Mouse (Mus musculus) liver, embryonic 15.5 days (tissue): Measurements from ENCODE around the gene Sufu. TPM values are rescaled to one million over a fixed set of nuclear protein-coding genes. Genes with fewer than 3 reads are reported as not detected.

Experiments used
- ATAC-seq: fragments of 200-750 bp; cut with Nextera tagmentation; 2 replicates; pipeline ENCODE4 v1.8.0; 2017; ENCODE audit warnings: moderate number of reproducible peaks, mild to moderate bottlenecking, moderate library complexity; ENCODE audit not compliant: insufficient read depth
- H3K27ac ChIP-seq: fragments of 300-500 bp; sonication (generic); replicated peaks from 2 replicates; pipeline ENCODE4 v1.5.1; 2015; ENCODE audit warnings: mild to moderate bottlenecking, inconsistent platforms
- H3K27me3 ChIP-seq: fragments of 300-500 bp; sonication (generic); 2 replicates; pipeline ENCODE4 v1.6.1; 2015; ENCODE audit warnings: mild to moderate bottlenecking, inconsistent platforms
- H3K36me3 ChIP-seq: fragments of 300-500 bp; sonication (generic); replicated peaks from 2 replicates; pipeline ENCODE4 v1.6.1; 2015; ENCODE audit warnings: moderate library complexity, mild to moderate bottlenecking, inconsistent platforms
- H3K4me1 ChIP-seq: fragments of 300-500 bp; sonication (generic); replicated peaks from 2 replicates; pipeline ENCODE4 v1.6.1; 2015; ENCODE audit warnings: inconsistent platforms
- H3K4me2 ChIP-seq: fragments of 300-500 bp; sonication (generic); 2 replicates; pipeline ENCODE4 v1.6.1; 2015; ENCODE audit warnings: moderate library complexity, mild to moderate bottlenecking, inconsistent platforms
- H3K4me3 ChIP-seq: fragments of 300-500 bp; sonication (generic); replicated peaks from 2 replicates; pipeline ENCODE4 v1.5.1; 2015; ENCODE audit warnings: mild to moderate bottlenecking, inconsistent platforms
- H3K9ac ChIP-seq: fragments of 300-500 bp; sonication (generic); 2 replicates; pipeline ENCODE4 v1.6.1; 2015; ENCODE audit warnings: moderate library complexity, mild to moderate bottlenecking, inconsistent platforms
- H3K9me3 ChIP-seq: fragments of 300-500 bp; sonication (generic); replicated peaks from 2 replicates; pipeline ENCODE4 v1.6.1; 2016; ENCODE audit warnings: inconsistent platforms
- WGBS: fragments of 180-500 bp; shearing (Covaris S2); methylation state at CpG from one replicate; pipeline ENCODE4 v1.1.7; 2015; ENCODE audit warnings: mixed read lengths; ENCODE audit not compliant: insufficient replicate concordance; 5-methylcytosine and 5-hydroxymethylcytosine counted together
- polyA plus RNA-seq: library from polyadenylated mRNA; unstranded; fragments of >200 nt; fragmentation: Nextera tagmentation; extraction: Ambion mirVana; gene quantifications from 2 replicates; pipeline ENCODE4 v1.2.1, GENCODE M21; 2015

Sufu gene
- polyA plus RNA-seq, 1 experiment from 2014 or later = 5.4 TPM

DNA sequence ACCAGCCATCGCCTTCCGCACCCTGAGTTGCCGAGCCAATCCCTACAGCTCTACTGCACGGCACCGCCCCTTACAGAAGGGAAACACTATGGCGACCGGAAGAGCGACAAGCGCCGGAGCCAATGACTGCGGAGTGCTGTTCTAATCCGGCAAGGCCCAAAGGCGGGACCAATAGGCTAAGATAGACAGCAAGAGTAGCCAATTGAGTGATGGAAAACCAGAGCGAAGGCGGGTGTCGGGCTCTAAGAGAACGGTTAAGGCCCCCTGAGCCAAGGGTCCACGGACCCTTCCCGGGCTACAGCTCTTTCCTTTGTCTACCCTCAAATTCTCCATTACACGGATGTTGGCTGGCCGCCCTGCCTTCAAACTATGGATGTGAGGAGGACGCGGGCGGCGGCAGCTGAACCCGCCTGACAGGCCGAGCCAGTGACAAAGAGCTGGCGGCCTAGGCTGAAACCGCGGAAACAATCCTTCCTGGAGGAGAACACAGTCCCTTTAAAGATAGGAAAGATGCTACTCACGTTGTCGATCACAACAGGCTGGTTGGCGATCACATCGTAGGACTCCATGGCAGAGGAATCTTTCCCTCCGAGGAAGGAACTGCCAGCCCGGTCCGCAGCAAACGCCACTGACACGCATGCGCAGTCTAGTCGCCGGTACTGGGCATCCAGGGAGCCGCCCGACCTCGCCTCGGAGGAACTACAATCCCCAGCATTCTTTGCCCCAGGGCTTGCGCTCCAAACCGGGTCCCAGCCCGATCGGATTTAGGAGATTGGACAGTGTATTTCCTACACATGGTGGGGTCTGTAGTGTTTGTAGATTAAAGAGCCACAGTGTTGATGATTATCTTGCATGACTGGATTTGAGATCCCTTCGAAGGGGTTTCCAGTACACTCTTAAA lies 1.3 kb upstream of the Sufu start, which contains the start of gene Actr1a:
Gene Actr1a, minus strand, starts transcription at position 640 of the 901 bp plus-strand sequence.
- peak within 1 kb of the TSS; percentile 82 for H3K4me3 ChIP-seq
- H3K27me3 ChIP-seq = no peaks in the 10 kb centered on the region
- peak; percentile 93 for ATAC-seq
- no peaks in the 10 kb centered on the region for H3K9me3 ChIP-seq
- peaks cover 57% of the 10 kb centered on the region for H3K4me1 ChIP-seq
- peak within 1 kb of the TSS; percentile 99 for H3K4me2 ChIP-seq
- H3K9ac ChIP-seq = peak within 1 kb of the TSS; percentile 80
- WGBS = under 1% methylated on average over 51 of the region's 51 CpGs
- peak within 1 kb of the TSS; percentile 80 for H3K27ac ChIP-seq
- peaks cover 7% of the 10 kb centered on the region; the same call in 1 of the 2 replicates for H3K36me3 ChIP-seq

GRCm38 (mm10) chr19:46396109-46396508 lies 587 bp upstream of the Sufu start:
- WGBS = 8% methylated on average over 8 of the region's 8 CpGs

DNA sequence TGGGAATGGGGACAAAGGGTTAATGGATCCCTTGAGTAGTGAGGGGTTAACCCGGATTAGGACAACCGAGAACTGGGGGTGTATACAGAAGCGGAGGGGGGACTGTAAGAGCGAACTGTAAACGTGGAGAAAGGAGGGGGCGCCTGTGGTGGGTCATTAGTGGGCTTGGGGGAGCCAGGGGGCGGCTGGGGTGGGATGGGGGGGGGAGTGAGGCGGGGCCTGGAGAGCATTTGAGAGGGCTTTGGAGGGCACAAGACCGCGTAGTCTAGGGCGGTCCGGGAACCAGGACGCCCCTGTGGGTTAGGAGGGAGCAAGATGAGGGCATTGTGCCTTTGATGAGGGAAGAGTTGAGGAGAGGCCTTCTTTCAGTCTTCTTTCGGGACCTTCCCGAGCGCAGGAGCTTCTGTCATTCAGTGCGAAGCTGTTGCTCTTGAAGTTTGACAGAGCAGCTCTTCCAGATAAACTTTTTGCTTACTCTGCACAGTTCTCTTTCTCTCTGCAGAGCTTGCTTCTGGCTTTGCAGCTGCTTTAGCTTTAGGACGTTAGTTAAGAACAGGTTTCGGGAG lies 823 bp downstream of the Sufu start:
- no peaks in the 10 kb centered on the region for H3K27me3 ChIP-seq
- H3K27ac ChIP-seq = no peak overlapping the region
- H3K9ac ChIP-seq = peak overlapping the region; percentile 83
- peak overlapping the region; percentile 82 for H3K4me3 ChIP-seq
- H3K9me3 ChIP-seq = no peaks in the 10 kb centered on the region
- 4% methylated on average over 19 of the region's 19 CpGs for WGBS
- ATAC-seq = no peak
- peaks cover 50% of the 10 kb centered on the region for H3K4me1 ChIP-seq
- H3K36me3 ChIP-seq = peaks cover 6% of the 10 kb centered on the region; the same call in 1 of the 2 replicates
- peak overlapping the region; percentile 99 for H3K4me2 ChIP-seq

More at GRCm38 (mm10) chr19:46396109-46396508, 587 bp upstream of the Sufu start:
- Histone ChIP-seq H3K4me1 (peaks cover 57% of the 10 kb centered on the region), H3K27ac (peak overlapping the region; percentile 77), H3K4me3 (peak overlapping the region; percentile 82), H3K9me3 (no peaks in the 10 kb centered on the region), H3K9ac (peak overlapping the region; percentile 80), H3K27me3 (no peaks in the 10 kb centered on the region), H3K36me3 (peaks cover 9% of the 10 kb centered on the region; the same call in 1 of the 2 replicates), H3K4me2 (peak overlapping the region; percentile 99)
- no peak for ATAC-seq

DNA sequence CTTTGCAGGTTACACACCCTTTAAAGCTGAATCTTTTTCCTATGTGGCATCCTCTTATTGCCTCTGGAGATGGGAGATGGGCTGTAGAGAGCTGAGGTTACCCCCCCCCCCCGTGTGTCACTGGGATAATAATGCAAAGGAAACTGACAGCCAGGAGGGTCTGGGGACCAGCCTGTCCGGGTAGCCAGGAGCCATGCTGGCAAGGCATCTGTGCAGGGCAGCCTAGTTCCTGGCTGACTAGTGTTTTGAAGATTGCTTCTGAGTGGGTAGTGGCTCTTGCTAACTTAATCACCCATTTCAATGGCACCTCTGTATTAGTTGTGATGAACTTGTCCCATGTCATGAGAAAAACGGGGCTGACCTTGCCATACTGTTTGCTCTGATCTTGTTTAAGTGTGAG lies 1.7 kb downstream of the Sufu start:
- Histone ChIP-seq H3K4me1 (peaks cover 48% of the 10 kb centered on the region), H3K27ac (no peak overlapping the region), H3K27me3 (no peaks in the 10 kb centered on the region), H3K9me3 (no peaks in the 10 kb centered on the region), H3K4me2 (no peak overlapping the region), H3K9ac (0 out of 2 replicates have a peak overlapping the region, but pooled peaks have one; percentile 16), H3K4me3 (no peak overlapping the region), H3K36me3 (peaks cover 14% of the 10 kb centered on the region)
- 49% methylated on average over 3 of the region's 3 CpGs for WGBS
- ATAC-seq = no peak

DNA sequence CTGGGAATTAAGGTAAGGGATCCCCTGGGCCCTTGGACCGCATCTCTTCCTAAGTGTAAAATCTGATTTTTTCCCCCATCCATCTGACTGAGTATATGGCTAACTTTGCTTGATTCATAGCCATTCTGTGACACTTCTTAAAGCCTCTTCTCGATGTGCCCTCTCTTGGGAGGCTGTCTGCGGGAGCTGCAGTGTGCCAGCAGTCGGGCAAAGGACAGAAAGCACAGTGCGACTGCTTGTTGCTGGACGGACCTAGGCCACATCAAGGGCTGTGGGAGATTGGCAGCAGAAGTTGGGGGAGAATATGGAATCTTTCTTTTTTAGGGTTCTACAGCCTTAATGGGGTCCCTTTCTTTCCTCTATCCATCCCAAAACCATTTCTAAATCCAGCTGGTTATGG lies 2.7 kb downstream of the Sufu start:
- no peak overlapping the region for H3K9ac ChIP-seq
- no peak for ATAC-seq
- 82% methylated on average over 6 of the region's 6 CpGs for WGBS

GRCm38 (mm10) chr19:46399886-46400285 lies 3.2 kb downstream of the Sufu start:
- Histone ChIP-seq H3K27me3 (no peaks in the 10 kb centered on the region), H3K4me3 (no peak overlapping the region), H3K27ac (no peak overlapping the region), H3K4me2 (no peak overlapping the region), H3K36me3 (peaks cover 15% of the 10 kb centered on the region), H3K9me3 (no peaks in the 10 kb centered on the region), H3K4me1 (peaks cover 33% of the 10 kb centered on the region), H3K9ac (no peak overlapping the region)
- WGBS = 80% methylated on average over 7 of the region's 7 CpGs
- no peak for ATAC-seq

More for the DNA sequence above, 2.7 kb downstream of the Sufu start:
- Histone ChIP-seq H3K4me3 (no peak overlapping the region), H3K4me2 (no peak overlapping the region), H3K27ac (no peak overlapping the region), H3K4me1 (peaks cover 38% of the 10 kb centered on the region), H3K36me3 (peaks cover 15% of the 10 kb centered on the region), H3K27me3 (no peaks in the 10 kb centered on the region), H3K9me3 (no peaks in the 10 kb centered on the region)

- Histone ChIP-seq H3K27ac (no peak overlapping the region), H3K9me3 (no peaks in the 10 kb centered on the region), H3K4me3 (no peak overlapping the region), H3K4me2 (no peak overlapping the region), H3K36me3 (peaks cover 15% of the 10 kb centered on the region), H3K4me1 (peaks cover 34% of the 10 kb centered on the region), H3K9ac (no peak overlapping the region), H3K27me3 (no peaks in the 10 kb centered on the region)
- ATAC-seq = no peak
- WGBS = 71% methylated on average over 7 of the region's 7 CpGs
These were observed 3.9 kb downstream of the Sufu start for GRCm38 (mm10) chr19:46400558-46400957.

- no peak for ATAC-seq
- H3K4me3 ChIP-seq = no peak overlapping the region
- no peak overlapping the region for H3K27ac ChIP-seq
- H3K4me2 ChIP-seq = no peak overlapping the region
- H3K27me3 ChIP-seq = no peaks in the 10 kb centered on the region
- peaks cover 15% of the 10 kb centered on the region for H3K36me3 ChIP-seq
- H3K9me3 ChIP-seq = no peaks in the 10 kb centered on the region
- 82% methylated on average over 1 of the region's 1 CpGs for WGBS
- peaks cover 25% of the 10 kb centered on the region; the same call in 1 of the 2 replicates for H3K4me1 ChIP-seq
- H3K9ac ChIP-seq = no peak overlapping the region
These were observed 7.3 kb downstream of the Sufu start for GRCm38 (mm10) chr19:46404030-46404429.

GRCm38 (mm10) chr19:46406592-46407386 lies 10.1 kb downstream of the Sufu start:
- Histone ChIP-seq H3K27ac (peak overlapping the region; percentile 64), H3K9me3 (no peaks in the 10 kb centered on the region), H3K9ac (no peak overlapping the region), H3K4me3 (no peak overlapping the region), H3K36me3 (peaks cover 12% of the 10 kb centered on the region), H3K4me2 (no peak overlapping the region), H3K27me3 (no peaks in the 10 kb centered on the region), H3K4me1 (peaks cover 31% of the 10 kb centered on the region)
- 0 out of 2 replicates have a peak, but pooled peaks have one; percentile 15 for ATAC-seq
- 64% methylated on average over 8 of the region's 8 CpGs for WGBS

- Histone ChIP-seq H3K4me2 (no peak overlapping the region), H3K9ac (no peak overlapping the region), H3K9me3 (no peaks in the 10 kb centered on the region), H3K4me3 (no peak overlapping the region), H3K36me3 (0 out of 2 replicates have a peak, but pooled peaks cover 3% of the 10 kb centered on the region), H3K27ac (no peak overlapping the region), H3K27me3 (no peaks in the 10 kb centered on the region), H3K4me1 (peaks cover 31% of the 10 kb centered on the region)
- WGBS = 59% methylated on average over 3 of the region's 3 CpGs
- ATAC-seq = no peak
These were observed 12.8 kb downstream of the Sufu start for GRCm38 (mm10) chr19:46409506-46409905.
